Mouse (Mus musculus): ENCODE measurements at regions not wholly inside any gene's neighbourhood (a gene's known extent, or its start where the extent isn't known, plus 50 kb on each side); places are given as distances from the start of the nearest gene placed in this dataset.

GRCm38 (mm10) chr4:82161818-82162217 lies 543.7 kb downstream of the Nfib start:
- DNase-seq (ENCODE audit: low spot score): no peak

- DNase-seq (ENCODE audit: low spot score): no peak
Observed at GRCm38 (mm10) chr4:82161232-82161631, 544.3 kb downstream of the Nfib start.

- no peak for DNase-seq (ENCODE audit: low spot score)
Observed at GRCm38 (mm10) chr4:82160233-82160632, 545.3 kb downstream of the Nfib start.

- no peak for DNase-seq (ENCODE audit: low spot score)
Observed at GRCm38 (mm10) chr4:82155642-82156320, 549.8 kb downstream of the Nfib start.

GRCm38 (mm10) chr4:82154021-82154555 lies 551.5 kb downstream of the Nfib start:
- no peak for DNase-seq (ENCODE audit: low spot score)

GRCm38 (mm10) chr4:82153604-82154003 lies 551.9 kb downstream of the Nfib start:
- DNase-seq (ENCODE audit: low spot score): no peak

- DNase-seq (ENCODE audit: low spot score): no peak
Observed at GRCm38 (mm10) chr4:82149957-82150356, 555.6 kb downstream of the Nfib start.

- DNase-seq (ENCODE audit: low spot score): no peak
Observed at GRCm38 (mm10) chr4:82148129-82149064, 557.2 kb downstream of the Nfib start.

- DNase-seq (ENCODE audit: low spot score): no peak
Observed at GRCm38 (mm10) chr4:82142391-82142790, 563.2 kb downstream of the Nfib start.

GRCm38 (mm10) chr4:82139806-82140205 lies 565.7 kb downstream of the Nfib start:
- no peak for DNase-seq (ENCODE audit: low spot score)

- no peak for DNase-seq (ENCODE audit: low spot score)
Observed at GRCm38 (mm10) chr4:82139016-82139415, 566.5 kb downstream of the Nfib start.

GRCm38 (mm10) chr4:82132851-82133250 lies 572.7 kb downstream of the Nfib start:
- peak; percentile 68 for DNase-seq (ENCODE audit: low spot score)

- no peak for DNase-seq (ENCODE audit: low spot score)
Observed at GRCm38 (mm10) chr4:82132326-82132725, 573.2 kb downstream of the Nfib start.

GRCm38 (mm10) chr4:82129471-82129870 lies 576.1 kb downstream of the Nfib start:
- DNase-seq (ENCODE audit: low spot score): no peak

- no peak for DNase-seq (ENCODE audit: low spot score)
Observed at GRCm38 (mm10) chr4:82123733-82124132, 581.8 kb downstream of the Nfib start.

- DNase-seq (ENCODE audit: low spot score): no peak
Observed at GRCm38 (mm10) chr4:82123101-82123500, 582.4 kb downstream of the Nfib start.

- DNase-seq (ENCODE audit: low spot score): no peak
Observed at GRCm38 (mm10) chr4:82120796-82121195, 584.8 kb downstream of the Nfib start.

GRCm38 (mm10) chr4:82120326-82120725 lies 585.2 kb downstream of the Nfib start:
- DNase-seq (ENCODE audit: low spot score): no peak

GRCm38 (mm10) chr4:82101837-82102236 lies 603.7 kb downstream of the Nfib start:
- DNase-seq (ENCODE audit: low spot score): no peak

GRCm38 (mm10) chr4:82099970-82100368 lies 605.6 kb downstream of the Nfib start:
- DNase-seq (ENCODE audit: low spot score): no peak

GRCm38 (mm10) chr4:82098986-82099969 lies 606.3 kb downstream of the Nfib start:
- DNase-seq (ENCODE audit: low spot score): no peak
